Mouse (Mus musculus) brain, embryonic 14.5 days (tissue): Measurements from ENCODE around the gene Cenpq. TPM values are rescaled to one million over a fixed set of nuclear protein-coding genes. Genes with fewer than 3 reads are reported as not detected.

Experiments used
- DNase-seq: peaks from one replicate; pipeline ENCODE4 v3.0.0-alpha.2; 2011; ENCODE audit warnings: low read depth
- CTCF ChIP-seq: fragments of 200-500 bp; IDR thresholded peaks from 2 replicates; pipeline ENCODE4 v1.5.1; 2012; ENCODE audit warnings: inconsistent platforms, mild to moderate bottlenecking, moderate library complexity, borderline replicate concordance; ENCODE audit not compliant: insufficient read depth, insufficient read length; ENCODE audit errors: extremely low read depth
- POLR2A ChIP-seq: fragments of 200-500 bp; IDR thresholded peaks from 2 replicates; pipeline ENCODE4 v1.6.1; 2012; ENCODE audit warnings: mild to moderate bottlenecking, inconsistent platforms, borderline replicate concordance; ENCODE audit not compliant: poor library complexity, insufficient read depth, insufficient read length, severe bottlenecking; ENCODE audit errors: extremely low read depth
- polyA plus RNA-seq: library from polyadenylated mRNA; depleted of rRNA; stranded (reverse); fragments of >200 nt; gene quantifications from 2 replicates; pipeline ENCODE4 v1.2.3, GENCODE M21; 2012; rRNA removed

Gene Cenpq
- polyA plus RNA-seq, result 8.4 and 12.7 TPM in 2 replicates

- TF ChIP-seq POLR2A (peak; percentile 39; the same call in 1 of the 2 replicates), CTCF (no peak)
- DNase-seq, result peak; percentile 99
Observed at GRCm38 (mm10) chr17:40934420-40935231, at the start of gene Cenpq, which contains the start of gene Mut. Cenpq (minus strand) TSS chr17:40935047. Mut (plus strand) TSS chr17:40934685.

GRCm38 (mm10) chr17:40977914-40978313 is 43.1 kb upstream of the Cenpq start:
- DNase-seq, result peak; percentile 43
- TF ChIP-seq POLR2A, result no peak
- TF ChIP-seq CTCF, result no peak

- TF ChIP-seq CTCF, result no peak
- TF ChIP-seq POLR2A, result no peak
- DNase-seq, result no peak
Observed at GRCm38 (mm10) chr17:40948518-40948917, 13.7 kb upstream of the Cenpq start.

- no peak for DNase-seq
Observed at GRCm38 (mm10) chr17:40933985-40934384, 862 bp downstream of the Cenpq start.

GRCm38 (mm10) chr17:40915499-40915898 is 19.3 kb downstream of the Cenpq start:
- DNase-seq, result no peak
- TF ChIP-seq CTCF (no peak), POLR2A (no peak)

More at GRCm38 (mm10) chr17:40933985-40934384, 862 bp downstream of the Cenpq start:
- TF ChIP-seq POLR2A, result no peak
- TF ChIP-seq CTCF, result no peak

GRCm38 (mm10) chr17:40914250-40914649 is 20.6 kb downstream of the Cenpq start, which contains the start of gene Glyatl3:
Glyatl3 (minus strand) TSS chr17:40914350.
- TF ChIP-seq CTCF (no peak), POLR2A (no peak)
- DNase-seq, result no peak

- peak; percentile 14 for DNase-seq
- no peak for TF ChIP-seq CTCF
Observed at GRCm38 (mm10) chr17:40904721-40905154, 30.1 kb downstream of the Cenpq start.

GRCm38 (mm10) chr17:40904056-40904597 is 30.7 kb downstream of the Cenpq start:
- no peak for DNase-seq
- TF ChIP-seq CTCF, result no peak
- TF ChIP-seq POLR2A, result no peak

GRCm38 (mm10) chr17:40903345-40903744 is 31.5 kb downstream of the Cenpq start:
- no peak for DNase-seq
- TF ChIP-seq POLR2A, result no peak
- no peak for TF ChIP-seq CTCF

- no peak for DNase-seq
- no peak for TF ChIP-seq CTCF
- no peak for TF ChIP-seq POLR2A
Observed at GRCm38 (mm10) chr17:40899783-40900363, 35.0 kb downstream of the Cenpq start.

GRCm38 (mm10) chr17:40896863-40897262 is 38.0 kb downstream of the Cenpq start:
- TF ChIP-seq POLR2A (no peak), CTCF (0 out of 2 replicates have a peak, but pooled peaks have one; percentile 0)
- peak; percentile 54 for DNase-seq

GRCm38 (mm10) chr17:40887849-40888536 is 46.9 kb downstream of the Cenpq start:
- DNase-seq, result no peak
- no peak for TF ChIP-seq CTCF
- no peak for TF ChIP-seq POLR2A
